Mouse (Mus musculus) intestine, embryonic 15.5 days (tissue): ENCODE results near the gene Nadk2. TPM values are rescaled to one million over a fixed set of nuclear protein-coding genes. Genes with fewer than 3 reads are reported as not detected.

Source experiments
- ATAC-seq: fragments of 200-750 bp; cut with Nextera tagmentation; 2 replicates; pipeline ENCODE4 v1.8.0; 2017; ENCODE audit warnings: moderate TSS enrichment, moderate library complexity
- H3K27ac ChIP-seq: fragments of 300-500 bp; sonication (generic); 2 replicates; pipeline ENCODE4 v1.5.1; 2015; ENCODE audit warnings: mild to moderate bottlenecking, inconsistent platforms
- H3K27me3 ChIP-seq: fragments of 300-500 bp; sonication (generic); replicated peaks from 2 replicates; pipeline ENCODE4 v1.6.1; 2015; ENCODE audit warnings: inconsistent platforms
- H3K36me3 ChIP-seq: fragments of 300-500 bp; sonication (generic); 2 replicates; pipeline ENCODE4 v1.6.1; 2015; ENCODE audit warnings: inconsistent platforms
- H3K4me1 ChIP-seq: fragments of 300-500 bp; sonication (generic); replicated peaks from 2 replicates; pipeline ENCODE4 v1.6.1; 2015; ENCODE audit warnings: inconsistent platforms
- H3K4me2 ChIP-seq: fragments of 300-500 bp; sonication (generic); replicated peaks from 2 replicates; pipeline ENCODE4 v1.6.1; 2015; ENCODE audit warnings: mild to moderate bottlenecking, inconsistent platforms
- H3K4me3 ChIP-seq: fragments of 300-500 bp; sonication (generic); replicated peaks from 2 replicates; pipeline ENCODE4 v1.5.1; 2015; ENCODE audit warnings: inconsistent platforms
- H3K9ac ChIP-seq: fragments of 300-500 bp; sonication (generic); 2 replicates; pipeline ENCODE4 v1.6.1; 2015; ENCODE audit warnings: inconsistent platforms
- H3K9me3 ChIP-seq: fragments of 300-500 bp; sonication (generic); 2 replicates; pipeline ENCODE4 v1.6.1; 2016; ENCODE audit warnings: inconsistent platforms
- WGBS: fragments of 180-500 bp; shearing (Covaris S2); methylation state at CpG from one replicate; pipeline ENCODE4 v1.1.7; 2015; 5-methylcytosine and 5-hydroxymethylcytosine counted together
- polyA plus RNA-seq: library from polyadenylated mRNA; unstranded; fragments of >200 nt; fragmentation: Nextera tagmentation; extraction: Ambion mirVana; gene quantifications from 2 replicates; pipeline ENCODE4 v1.2.1, GENCODE M21; 2015

The Nadk2 gene
- polyA plus RNA-seq, 1 experiment from 2014 or later = 50.4 TPM

DNA sequence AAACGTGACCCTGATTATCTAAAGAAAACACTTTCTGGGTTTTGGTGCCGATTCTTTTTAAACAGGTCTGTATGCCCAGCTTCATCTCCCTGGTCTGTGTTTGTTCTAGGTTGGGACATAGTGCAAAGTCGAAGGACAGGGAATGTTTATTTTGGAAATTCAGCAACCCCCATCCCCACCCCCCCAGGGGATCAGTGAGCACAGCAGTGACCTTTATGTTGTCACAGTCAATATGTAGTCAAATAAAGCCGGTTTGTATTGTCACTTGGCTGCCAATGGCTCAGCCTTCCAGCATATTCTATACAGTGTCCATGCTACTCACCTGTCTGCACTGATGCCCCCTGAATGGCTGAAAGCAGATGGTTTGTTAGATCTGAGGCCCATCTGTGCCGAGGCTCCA, 43.5 kb downstream of the Nadk2 start:
- no peak overlapping the region for H3K27ac ChIP-seq
- ATAC-seq = peak; percentile 64
- H3K36me3 ChIP-seq = peaks cover 31% of the 10 kb centered on the region
- H3K27me3 ChIP-seq = no peaks in the 10 kb centered on the region
- H3K9me3 ChIP-seq = no peaks in the 10 kb centered on the region
- no peak overlapping the region for H3K4me2 ChIP-seq
- H3K4me3 ChIP-seq = no peak overlapping the region
- no peak overlapping the region for H3K9ac ChIP-seq
- 0 out of 2 replicates have a peak, but pooled peaks cover 2% of the 10 kb centered on the region for H3K4me1 ChIP-seq
- WGBS = 42% methylated on average over 5 of the region's 5 CpGs

DNA sequence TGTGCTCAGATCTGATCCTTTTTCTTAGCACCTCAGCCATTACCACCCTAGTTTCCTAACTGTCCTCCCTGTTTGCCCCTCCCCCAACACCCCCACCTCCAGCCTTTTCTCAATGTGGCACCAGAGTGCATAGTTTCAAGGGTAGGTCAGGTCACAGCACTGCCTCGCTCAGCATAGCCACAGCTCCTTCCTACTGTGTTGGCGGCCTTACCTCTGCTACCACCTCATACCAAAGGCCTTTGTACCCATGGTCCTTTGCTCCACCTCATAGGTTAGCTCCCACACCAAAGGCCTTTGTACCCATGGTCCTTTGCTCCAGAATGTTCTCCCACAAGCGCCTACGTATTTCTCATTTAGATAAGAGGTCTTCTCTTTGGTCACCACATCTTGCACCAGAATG, 47.8 kb downstream of the Nadk2 start:
- Histone ChIP-seq H3K27ac (no peak overlapping the region), H3K9ac (no peak overlapping the region), H3K36me3 (peaks cover 33% of the 10 kb centered on the region), H3K4me1 (no peaks in the 10 kb centered on the region), H3K4me2 (no peak overlapping the region), H3K4me3 (no peak overlapping the region), H3K9me3 (no peaks in the 10 kb centered on the region), H3K27me3 (no peaks in the 10 kb centered on the region)
- ATAC-seq = no peak
- 86% methylated on average over 4 of the region's 4 CpGs for WGBS

DNA sequence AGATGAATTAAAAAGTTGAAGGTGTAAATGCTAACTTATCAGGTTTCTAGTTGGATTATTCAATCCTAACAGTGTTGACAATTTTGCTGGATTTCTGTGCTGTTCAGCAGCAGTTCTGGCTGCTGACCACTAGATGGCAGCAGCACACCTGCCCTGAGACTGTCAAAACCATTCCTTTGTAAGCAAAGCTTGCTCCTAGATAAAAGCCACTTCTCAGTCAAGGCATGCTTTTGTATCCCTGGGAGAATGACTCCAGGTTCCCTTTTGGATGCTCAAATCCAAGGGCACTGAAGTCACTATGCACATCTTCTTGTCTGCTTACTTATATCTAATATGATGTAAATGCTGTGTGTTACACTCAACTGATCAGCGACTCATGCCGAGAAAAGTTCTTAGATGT, 49.0 kb downstream of the Nadk2 start:
- no peak overlapping the region for H3K4me2 ChIP-seq
- no peaks in the 10 kb centered on the region for H3K9me3 ChIP-seq
- WGBS = 96% methylated on average over 2 of the region's 2 CpGs
- peak; percentile 57 for ATAC-seq
- no peaks in the 10 kb centered on the region for H3K4me1 ChIP-seq
- no peak overlapping the region for H3K9ac ChIP-seq
- H3K27me3 ChIP-seq = no peaks in the 10 kb centered on the region
- H3K4me3 ChIP-seq = no peak overlapping the region
- H3K27ac ChIP-seq = no peak overlapping the region
- peaks cover 37% of the 10 kb centered on the region for H3K36me3 ChIP-seq

DNA sequence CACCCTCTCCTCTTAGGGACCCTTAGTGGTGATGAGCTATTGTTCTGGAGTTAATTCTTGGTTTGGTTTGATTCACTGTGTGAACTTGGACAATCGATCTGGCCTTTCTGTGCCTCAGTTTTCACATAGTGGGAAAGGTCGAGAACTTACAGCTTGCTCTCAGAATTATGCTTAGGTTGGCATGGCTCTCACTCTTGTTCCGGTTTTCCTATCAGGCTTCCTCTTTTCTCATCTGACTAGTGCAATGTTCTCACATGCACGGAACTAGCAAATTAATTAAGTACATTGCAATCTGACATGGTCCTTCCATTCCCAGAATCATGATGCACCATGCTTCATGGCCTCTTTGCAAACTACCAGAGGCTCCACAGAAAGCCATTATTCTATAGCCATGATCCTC, 51.9 kb downstream of the Nadk2 start:
- no peaks in the 10 kb centered on the region for H3K27me3 ChIP-seq
- H3K36me3 ChIP-seq = peaks cover 27% of the 10 kb centered on the region
- H3K27ac ChIP-seq = no peak overlapping the region
- H3K9me3 ChIP-seq = no peaks in the 10 kb centered on the region
- WGBS = 92% methylated on average over 4 of the region's 4 CpGs
- no peak overlapping the region for H3K9ac ChIP-seq
- H3K4me2 ChIP-seq = no peak overlapping the region
- no peaks in the 10 kb centered on the region for H3K4me1 ChIP-seq
- ATAC-seq = no peak
- no peak overlapping the region for H3K4me3 ChIP-seq

DNA sequence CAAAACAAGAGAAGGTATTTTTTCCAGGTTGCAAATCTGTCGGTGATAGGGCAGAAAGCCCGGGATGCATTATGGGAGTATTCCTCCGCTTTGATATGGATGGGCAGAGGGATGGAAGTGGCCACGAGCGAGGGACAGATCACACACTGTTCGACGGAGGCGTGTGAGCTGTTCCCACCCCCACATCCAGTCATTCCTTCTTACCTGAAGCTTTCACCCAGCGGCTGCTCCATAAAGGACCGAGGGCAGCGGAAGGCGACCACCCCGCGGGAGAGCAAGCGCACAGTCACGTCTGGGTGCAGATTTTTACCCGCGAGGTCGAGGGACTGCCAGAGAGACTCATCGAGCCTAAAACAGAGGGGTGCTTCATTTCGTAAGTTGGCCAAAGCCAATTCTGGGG, 53.8 kb downstream of the Nadk2 start:
- no peaks in the 10 kb centered on the region for H3K9me3 ChIP-seq
- 93% methylated on average over 21 of the region's 21 CpGs for WGBS
- H3K27ac ChIP-seq = no peak overlapping the region
- no peaks in the 10 kb centered on the region for H3K4me1 ChIP-seq
- H3K36me3 ChIP-seq = peaks cover 27% of the 10 kb centered on the region
- H3K4me2 ChIP-seq = no peak overlapping the region
- H3K4me3 ChIP-seq = no peak overlapping the region
- no peak for ATAC-seq
- no peak overlapping the region for H3K9ac ChIP-seq
- no peaks in the 10 kb centered on the region for H3K27me3 ChIP-seq

DNA sequence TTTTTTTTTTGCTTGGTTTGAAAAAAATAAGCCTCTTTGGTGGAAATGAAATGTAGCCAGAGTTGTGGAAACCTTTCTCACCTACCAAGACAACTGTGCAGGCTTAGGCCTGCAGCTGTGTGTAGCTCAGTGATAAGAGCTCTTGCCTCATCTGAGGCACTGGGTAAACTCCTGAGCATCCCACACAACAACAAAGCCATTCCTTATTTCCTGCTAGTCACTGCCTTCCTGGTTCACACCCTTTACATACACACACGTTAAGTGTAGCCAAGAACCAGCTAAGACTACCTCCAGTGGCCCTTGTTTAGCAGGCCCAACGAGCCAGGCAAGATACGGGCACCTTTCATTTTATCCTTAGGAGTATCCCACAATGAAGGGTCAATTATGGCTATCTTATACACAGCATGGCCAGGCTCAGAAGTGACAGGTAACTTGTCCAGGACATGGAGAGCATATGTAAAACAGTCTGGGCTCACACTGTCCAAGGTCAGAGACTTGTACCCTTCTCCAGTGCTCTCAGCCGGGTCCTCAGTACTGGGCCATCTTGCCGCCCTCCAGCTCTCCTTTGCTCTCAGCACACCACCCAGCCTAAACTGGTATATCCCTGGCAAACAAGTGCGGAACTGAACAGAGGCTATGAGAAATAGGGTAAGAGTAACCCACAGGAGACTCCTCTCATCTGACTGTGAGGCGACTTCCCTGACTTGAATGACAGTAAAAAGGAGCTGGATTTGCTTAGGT, 56.2 kb downstream of the Nadk2 start:
- no peak overlapping the region for H3K9ac ChIP-seq
- H3K4me3 ChIP-seq = no peak overlapping the region
- H3K27me3 ChIP-seq = no peaks in the 10 kb centered on the region
- H3K9me3 ChIP-seq = no peaks in the 10 kb centered on the region
- ATAC-seq = 0 out of 2 replicates have a peak, but pooled peaks have one; percentile 10
- 0 out of 2 replicates have a peak, but pooled peaks cover 6% of the 10 kb centered on the region for H3K4me1 ChIP-seq
- H3K36me3 ChIP-seq = peaks cover 28% of the 10 kb centered on the region
- WGBS = 85% methylated on average over 7 of the region's 7 CpGs
- no peak overlapping the region for H3K27ac ChIP-seq
- H3K4me2 ChIP-seq = no peak overlapping the region

DNA sequence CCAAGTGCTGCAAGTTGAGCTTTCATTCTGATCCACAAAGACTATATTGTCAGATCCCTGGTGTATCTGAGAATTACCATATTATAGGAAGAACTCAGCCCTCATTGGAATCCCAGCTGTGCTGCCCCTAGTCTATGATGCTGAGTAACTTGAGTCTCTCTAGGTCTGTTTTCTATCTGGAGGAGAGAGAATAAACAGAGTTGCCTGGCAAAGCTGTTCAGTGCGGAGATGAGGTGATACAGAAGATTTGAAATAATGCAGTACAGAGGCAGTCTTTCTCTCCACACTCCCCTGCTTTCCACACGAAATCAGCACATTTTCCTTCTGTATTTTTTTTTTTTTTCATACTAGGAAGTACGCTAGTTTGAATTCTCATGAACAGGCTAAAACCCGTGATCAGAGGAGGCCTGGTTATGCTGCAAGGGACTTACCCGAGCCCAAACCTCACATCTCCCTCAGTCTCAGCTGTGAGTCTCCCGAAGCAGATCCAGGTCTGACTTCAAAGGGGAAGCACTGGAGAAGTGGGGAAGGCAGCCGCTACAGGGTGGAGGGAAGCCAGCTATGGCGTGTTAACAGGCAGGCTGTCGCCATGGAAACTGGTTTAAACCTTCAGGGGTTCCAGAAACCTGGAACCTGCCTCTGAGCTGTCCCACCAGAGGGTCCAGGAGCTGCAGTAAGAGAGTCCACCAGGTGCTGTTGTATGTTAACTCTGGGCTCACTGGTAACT, 59.9 kb downstream of the Nadk2 start:
- Histone ChIP-seq H3K36me3 (peaks cover 20% of the 10 kb centered on the region), H3K9ac (no peak overlapping the region), H3K4me2 (no peak overlapping the region; the same call in 1 of the 2 replicates), H3K9me3 (no peaks in the 10 kb centered on the region), H3K27ac (peak overlapping the region; percentile 57), H3K27me3 (no peaks in the 10 kb centered on the region), H3K4me3 (no peak overlapping the region), H3K4me1 (peaks cover 19% of the 10 kb centered on the region; the same call in 1 of the 2 replicates)
- no peak for ATAC-seq
- 47% methylated on average over 9 of the region's 9 CpGs for WGBS

DNA sequence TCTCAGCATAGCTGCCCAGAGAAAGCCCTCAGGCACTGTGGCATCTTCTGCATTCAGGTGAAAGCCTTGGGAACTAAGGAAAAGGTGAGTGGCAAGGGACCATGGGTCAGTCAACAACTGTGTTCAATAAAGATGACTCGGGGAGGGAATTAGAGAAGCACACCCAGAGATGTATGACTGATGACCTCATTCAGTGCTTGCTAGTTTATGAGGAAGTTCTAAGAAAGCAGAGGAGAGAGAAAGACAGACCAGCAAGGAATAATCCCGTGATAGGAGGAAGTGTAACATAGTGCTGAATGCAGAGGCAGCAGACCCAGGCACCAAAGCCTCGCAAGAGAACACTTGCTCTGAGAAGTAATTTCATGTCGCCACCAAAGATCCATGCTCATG, 60.4 kb downstream of the Nadk2 start:
- Histone ChIP-seq H3K9me3 (no peaks in the 10 kb centered on the region), H3K27ac (peak overlapping the region; percentile 57), H3K27me3 (no peaks in the 10 kb centered on the region), H3K4me1 (peaks cover 19% of the 10 kb centered on the region; the same call in 1 of the 2 replicates), H3K4me3 (no peak overlapping the region), H3K36me3 (peaks cover 26% of the 10 kb centered on the region), H3K9ac (no peak overlapping the region), H3K4me2 (no peak overlapping the region; the same call in 1 of the 2 replicates)
- ATAC-seq = peak; percentile 26; the same call in 1 of the 2 replicates
- 50% methylated on average over 4 of the region's 4 CpGs for WGBS

DNA sequence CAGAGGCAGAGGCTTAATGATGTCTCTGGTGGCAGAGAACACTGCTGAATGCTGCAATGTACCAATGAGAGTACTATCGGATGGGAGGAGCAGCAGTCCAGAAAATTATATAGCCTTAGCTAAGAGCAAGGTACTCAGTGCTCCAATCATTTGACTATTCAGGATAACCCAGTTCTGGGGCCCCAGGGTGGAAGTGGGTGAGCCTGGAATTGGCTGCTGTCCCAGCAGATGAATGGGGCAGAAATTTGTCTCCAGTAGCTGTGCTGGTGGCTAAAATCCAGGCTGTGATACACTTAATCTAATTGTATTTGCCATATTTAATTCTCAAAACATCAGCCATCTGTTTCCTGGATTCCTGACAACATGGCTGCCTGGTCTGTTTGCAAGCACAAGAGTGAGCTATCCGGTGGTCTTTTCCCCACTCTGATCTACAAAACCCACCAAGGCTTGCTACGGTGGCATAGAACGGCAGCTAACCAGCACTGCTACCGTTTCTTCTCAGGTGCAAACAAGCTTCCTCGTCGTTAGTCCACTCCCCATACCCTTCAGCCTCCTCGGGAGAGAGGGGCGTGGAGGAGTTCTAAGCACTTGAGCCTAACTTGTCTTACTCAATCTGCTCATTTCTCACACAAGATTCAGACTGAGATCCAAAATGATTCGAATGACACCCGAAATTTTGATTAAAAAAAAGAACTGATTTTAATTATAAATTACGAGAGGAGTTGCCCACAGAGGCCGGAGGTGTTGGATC, 61.8 kb downstream of the Nadk2 start:
- no peak overlapping the region for H3K4me3 ChIP-seq
- 72% methylated on average over 13 of the region's 13 CpGs for WGBS
- H3K9me3 ChIP-seq = no peaks in the 10 kb centered on the region
- H3K9ac ChIP-seq = no peak overlapping the region
- peaks cover 19% of the 10 kb centered on the region; the same call in 1 of the 2 replicates for H3K4me1 ChIP-seq
- H3K27ac ChIP-seq = no peak overlapping the region
- H3K36me3 ChIP-seq = peaks cover 29% of the 10 kb centered on the region
- H3K4me2 ChIP-seq = no peak overlapping the region
- no peaks in the 10 kb centered on the region for H3K27me3 ChIP-seq
- peak; percentile 49 for ATAC-seq

DNA sequence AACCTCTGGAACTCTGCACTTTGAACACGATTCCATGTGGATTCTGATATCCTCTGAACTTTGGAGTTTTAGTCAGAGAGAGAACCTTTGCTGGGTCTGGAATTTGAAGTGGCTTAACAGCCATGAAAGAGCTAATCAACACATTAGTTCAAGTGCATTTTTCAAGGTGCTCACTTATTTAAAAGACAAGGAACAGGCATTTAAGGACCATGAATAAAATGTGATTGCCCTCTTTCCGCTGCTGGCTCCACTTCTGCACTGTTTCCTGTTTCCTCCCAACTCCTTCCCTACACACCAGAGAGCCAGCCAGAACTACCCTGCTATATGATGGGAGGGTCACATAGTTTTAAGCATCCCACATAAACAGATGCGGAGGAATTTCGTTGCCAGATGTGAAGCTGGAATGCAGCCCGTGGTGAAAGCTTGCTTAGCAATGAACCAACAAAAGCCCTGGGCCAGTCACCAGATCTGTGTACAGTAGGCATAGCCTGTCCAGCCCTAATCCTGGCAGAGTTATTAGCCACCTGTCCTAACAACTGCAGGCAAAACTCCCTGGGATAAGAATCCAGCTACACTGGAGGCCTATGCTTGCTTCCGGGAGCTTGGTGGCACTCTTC, 63.9 kb downstream of the Nadk2 start:
- no peaks in the 10 kb centered on the region for H3K27me3 ChIP-seq
- H3K9ac ChIP-seq = no peak overlapping the region
- ATAC-seq = no peak
- peak overlapping the region; percentile 42; the same call in 1 of the 2 replicates for H3K27ac ChIP-seq
- H3K36me3 ChIP-seq = peaks cover 27% of the 10 kb centered on the region
- H3K9me3 ChIP-seq = no peaks in the 10 kb centered on the region
- peak overlapping the region; percentile 23 for H3K4me2 ChIP-seq
- WGBS = 41% methylated on average over 6 of the region's 6 CpGs
- no peak overlapping the region for H3K4me3 ChIP-seq
- H3K4me1 ChIP-seq = peaks cover 26% of the 10 kb centered on the region

DNA sequence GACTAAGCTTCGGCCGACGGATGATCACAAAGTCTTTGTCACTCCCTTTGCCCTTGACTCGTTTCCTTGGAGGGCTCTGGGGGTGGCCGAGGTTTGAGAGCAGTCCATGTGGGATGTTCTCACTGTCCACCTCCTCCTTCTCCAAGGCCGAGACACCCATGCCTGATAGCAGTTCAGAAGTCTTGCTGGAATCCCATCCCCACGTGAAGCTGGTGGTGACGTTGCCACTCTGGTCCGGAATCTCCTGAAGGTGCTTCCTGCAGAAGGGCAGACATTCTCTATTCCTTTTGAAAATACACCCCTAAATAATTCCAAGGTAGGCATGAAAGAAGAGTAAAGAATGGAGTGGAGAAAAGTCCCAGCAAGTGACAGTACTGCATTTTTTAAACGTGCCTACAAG, 68.4 kb downstream of the Nadk2 start:
- WGBS = 21% methylated on average over 10 of the region's 10 CpGs
- H3K4me3 ChIP-seq = peak overlapping the region; percentile 89
- H3K9me3 ChIP-seq = no peaks in the 10 kb centered on the region
- no peak for ATAC-seq
- peak overlapping the region; percentile 57 for H3K9ac ChIP-seq
- H3K27ac ChIP-seq = no peak overlapping the region
- no peaks in the 10 kb centered on the region for H3K27me3 ChIP-seq
- H3K4me1 ChIP-seq = peaks cover 13% of the 10 kb centered on the region
- H3K36me3 ChIP-seq = peaks cover 16% of the 10 kb centered on the region
- peak overlapping the region; percentile 71 for H3K4me2 ChIP-seq

DNA sequence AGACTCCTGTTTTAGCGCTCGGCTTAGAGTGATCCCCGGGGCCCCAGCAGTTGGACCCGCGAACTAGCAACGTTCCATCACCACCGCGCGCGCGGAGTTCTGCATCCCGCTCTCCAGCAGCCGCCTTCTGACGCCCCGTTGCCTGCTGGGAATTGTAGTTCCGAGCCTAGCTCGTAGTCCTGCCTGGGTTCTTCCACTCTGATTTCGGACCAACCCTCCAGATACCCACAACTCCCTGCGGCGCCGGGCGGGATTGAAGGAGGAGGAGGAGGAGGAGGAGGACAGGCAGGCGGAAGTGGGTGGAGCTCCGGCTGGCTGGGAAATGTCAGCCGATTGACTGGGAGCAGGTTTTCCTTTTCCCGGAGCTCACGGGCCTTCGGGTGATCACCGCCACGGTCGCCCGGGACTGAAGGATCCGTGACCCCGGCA, 69.2 kb downstream of the Nadk2 start, which contains the start of gene Lmbrd2:
Gene Lmbrd2 (plus strand): TSS at position 299 of the 429 bp plus-strand sequence.
- peaks cover 16% of the 10 kb centered on the region for H3K36me3 ChIP-seq
- WGBS = under 1% methylated on average over 32 of the region's 34 CpGs

More for the DNA sequence above, 69.2 kb downstream of the Nadk2 start, which contains the start of gene Lmbrd2:
- H3K4me1 ChIP-seq = peaks cover 8% of the 10 kb centered on the region
- peak within 1 kb of the TSS; percentile 80 for H3K27ac ChIP-seq
- H3K4me2 ChIP-seq = peak within 1 kb of the TSS; percentile 71
- ATAC-seq = peak; percentile 99
- no peaks in the 10 kb centered on the region for H3K27me3 ChIP-seq
- no peaks in the 10 kb centered on the region for H3K9me3 ChIP-seq
- H3K4me3 ChIP-seq = peak within 1 kb of the TSS; percentile 89
- H3K9ac ChIP-seq = peak within 1 kb of the TSS; percentile 88
